Mouse (Mus musculus): ENCODE data around the gene 9130008F23Rik. TPM values are rescaled to one million over a fixed set of nuclear protein-coding genes. Genes with fewer than 3 reads are reported as not detected.

Gene 9130008F23Rik
- total RNA-seq, 2 experiments from 2014 or later = not detected

Other genes with a start within 250 kb of the 9130008F23Rik start
- not detected for gene Esp3, start 248.5 kb downstream of the 9130008F23Rik start, total RNA-seq (2021)
- gene Esp1, start 153.4 kb downstream of the 9130008F23Rik start, total RNA-seq (2021) = not detected
- gene Crisp2, start 73.6 kb downstream of the 9130008F23Rik start, total RNA-seq (2021) = not detected
- not detected for gene Rhag, start 69.4 kb downstream of the 9130008F23Rik start, total RNA-seq (2021)
- gene Glyatl3, start 33.8 kb upstream of the 9130008F23Rik start, total RNA-seq (2021) = not detected
- 10 to 100 TPM; 38.8 to 42.1 TPM for gene Mut, start 54.1 kb upstream of the 9130008F23Rik start, total RNA-seq (2021)
- 1 to 10 TPM; 3.3 to 3.9 TPM for gene Cenpq, start 54.5 kb upstream of the 9130008F23Rik start, total RNA-seq (2021)

All from left cerebral cortex, adult 18-20 months (tissue).